Mouse (Mus musculus) spleen, postnatal 4 days (tissue): ENCODE data around the gene Poc1a.

ENCODE experiments used
- DNase-seq, 2 experiments: peaks; one replicate each; pipeline ENCODE4 v3.0.0; 2022; ENCODE audit warnings: low spot score in 2 of 2

The Poc1a gene

GRCm38 (mm10) chr9:106265358-106266075 lies 15.3 kb upstream of the Poc1a start:
- DNase-seq, result no peak

- no peak for DNase-seq
These were observed 13.8 kb upstream of the Poc1a start for GRCm38 (mm10) chr9:106266936-106267657.

GRCm38 (mm10) chr9:106268421-106268820 lies 12.4 kb upstream of the Poc1a start:
- no peak for DNase-seq

GRCm38 (mm10) chr9:106269076-106269788 lies 11.6 kb upstream of the Poc1a start:
- DNase-seq, result no peak

- DNase-seq, result no peak
These were observed 11.0 kb upstream of the Poc1a start for GRCm38 (mm10) chr9:106269879-106270278.

GRCm38 (mm10) chr9:106270656-106271055 lies 10.2 kb upstream of the Poc1a start:
- DNase-seq, result no peak

- DNase-seq, result no peak
These were observed 8.6 kb upstream of the Poc1a start for GRCm38 (mm10) chr9:106272288-106272687.

GRCm38 (mm10) chr9:106273276-106273675 lies 7.6 kb upstream of the Poc1a start:
- no peak for DNase-seq

- DNase-seq, result no peak
These were observed 7.1 kb upstream of the Poc1a start for GRCm38 (mm10) chr9:106273791-106274190.

GRCm38 (mm10) chr9:106274652-106275180 lies 6.1 kb upstream of the Poc1a start:
- no peak for DNase-seq

GRCm38 (mm10) chr9:106275806-106276205 lies 5.1 kb upstream of the Poc1a start:
- DNase-seq, result no peak

- DNase-seq, result peak; percentile 58 to 76
These were observed 475 bp upstream of the Poc1a start for GRCm38 (mm10) chr9:106280386-106280785.

GRCm38 (mm10) chr9:106282024-106282423 lies 1.2 kb downstream of the Poc1a start:
- no peak for DNase-seq

GRCm38 (mm10) chr9:106287165-106287564 lies 6.3 kb downstream of the Poc1a start:
- no peak for DNase-seq

- peak; percentile 69 to 81 for DNase-seq
These were observed 8.0 kb downstream of the Poc1a start for GRCm38 (mm10) chr9:106288864-106289263.

GRCm38 (mm10) chr9:106289841-106290240 lies 9.0 kb downstream of the Poc1a start:
- no peak for DNase-seq

- no peak for DNase-seq
These were observed 9.8 kb downstream of the Poc1a start for GRCm38 (mm10) chr9:106290636-106291122.

- DNase-seq, result no peak
These were observed 12.8 kb downstream of the Poc1a start for GRCm38 (mm10) chr9:106293569-106294156.

GRCm38 (mm10) chr9:106296637-106297174 lies 15.8 kb downstream of the Poc1a start:
- DNase-seq, result no peak

GRCm38 (mm10) chr9:106300176-106300803 lies 19.4 kb downstream of the Poc1a start:
- no peak for DNase-seq

- DNase-seq, result no peak
These were observed 20.1 kb downstream of the Poc1a start for GRCm38 (mm10) chr9:106300949-106301348.
